Mouse (Mus musculus): ENCODE data around the gene Eps8l2.

- TF ChIP-seq CTCF (IDR thresholded peaks at IDR 0.05) (no peak), EP300 (IDR thresholded peaks at IDR 0.05) (no peak)
Measured at GRCm38 (mm10) chr7:141315076-141315475, 23.6 kb upstream of the Eps8l2 start.
